ENCODE assay signal across 8 mouse cellular contexts in genomic region chr9:57861951-57862471, GRCm38 (mm10). TPM values are rescaled to one million over a fixed set of nuclear protein-coding genes. Genes with fewer than 3 reads are reported as not detected.
DNase-seq lines count a peak whose midpoint lies in the region; ATAC-seq lines count a peak whose summit lies in the region.

No protein-coding gene starts in this region.

- no peaks in the 10 kb centered on the region for H3K4me1 ChIP-seq in intestine, embryonic 16.5 days (ENCODE audit: control insufficient read depth, insufficient read depth, low read length)

- H3K27me3 ChIP-seq in intestine, embryonic 16.5 days (replicated peaks; ENCODE audit: control insufficient read depth, insufficient read depth, low read length) = no peaks in the 10 kb centered on the region

- DNase-seq in B cell, adult 2 months = peak; percentile 74 to 78
- peak; percentile 36 for DNase-seq in MEL-GATA-1-ER (ENCODE audit: extremely low read depth, low read depth)
- DNase-seq in cerebellum, adult 8-10 months = peak; percentile 71
- DNase-seq in frontal cortex, postnatal 10 days (ENCODE audit: low spot score in 2 of 2) = peak; percentile 57 to 60
- DNase-seq in layer of hippocampus, adult 18-20 months (ENCODE audit: low spot score in 2 of 2) = peak; percentile 61 to 75
- peak; percentile 62 for DNase-seq in lung, postnatal 14 days
- peak; percentile 78 for DNase-seq in retina, postnatal 1 day

- H3K9ac ChIP-seq in intestine, embryonic 16.5 days (ENCODE audit: low read depth, low read length) = no peak overlapping the region

- WGBS in intestine, embryonic 16.5 days = 43% methylated on average over 9 of the region's 9 CpGs

- H3K27ac ChIP-seq in intestine, embryonic 16.5 days (ENCODE audit: low read length) = no peak overlapping the region

- no peak overlapping the region for H3K4me2 ChIP-seq in intestine, embryonic 16.5 days (ENCODE audit: low read depth, low read length)

- no peaks in the 10 kb centered on the region for H3K36me3 ChIP-seq in intestine, embryonic 16.5 days (ENCODE audit: control insufficient read depth, insufficient read depth, low read length)

- no peaks in the 10 kb centered on the region for H3K9me3 ChIP-seq in intestine, embryonic 16.5 days (ENCODE audit: control insufficient read depth, low read length)

- no peak for ATAC-seq in intestine, embryonic 16.5 days

- H3K4me3 ChIP-seq in intestine, embryonic 16.5 days (ENCODE audit: low read length) = no peak overlapping the region

RNA-seq across cellular contexts. Expression of gene Arid3b, which starts 25.4 kb away (rescaled TPM):
- 1 to 10 TPM; 6.7 to 7.4 TPM for total RNA-seq in layer of hippocampus, adult 18-20 months (2021)
- polyA plus RNA-seq in intestine, embryonic 16.5 days (2015; fragmentation: Nextera tagmentation; extraction: Ambion mirVana) = 7.5 and 8.7 TPM in 2 replicates

RNA-seq across cellular contexts. Expression of gene Ubl7, which starts 48.8 kb away (rescaled TPM):
- total RNA-seq in layer of hippocampus, adult 18-20 months (2021) = 100 to 1,000 TPM in 1 of 2 experiments, 10 to 100 TPM in 1; 98.1 to 105 TPM
- 91.3 and 91.6 TPM in 2 replicates for polyA plus RNA-seq in intestine, embryonic 16.5 days (2015; fragmentation: Nextera tagmentation; extraction: Ambion mirVana)
